Mouse (Mus musculus) adrenal gland, postnatal 36 days (tissue): Measurements from ENCODE around the gene St3gal3. TPM values are rescaled to one million over a fixed set of nuclear protein-coding genes. Genes with fewer than 3 reads are reported as not detected.
A peak's percentile ranks its signal among the peaks of the same experiment; 100 is the strongest.

Source experiments
- DNase-seq, 2 experiments: peaks; one replicate each; pipeline ENCODE4 v3.0.0; 2021; ENCODE audit warnings: mixed read lengths in 1 of 2
- total RNA-seq, 2 experiments: library from RNA; stranded (reverse); gene quantifications; 2 replicates each; pipeline ENCODE4 v1.2.3; 2021

Gene St3gal3
- total RNA-seq, 2 experiments from 2014 or later: 30.4 to 33.7 TPM

GRCm38 (mm10) chr4:117926545-117927482 lies 207.9 kb downstream of the St3gal3 start:
- peak; percentile 36 to 58 for DNase-seq

GRCm38 (mm10) chr4:117924916-117925315 lies 209.8 kb downstream of the St3gal3 start:
- no peak for DNase-seq

GRCm38 (mm10) chr4:117923450-117923849 lies 211.3 kb downstream of the St3gal3 start:
- no peak for DNase-seq

GRCm38 (mm10) chr4:117921358-117921757 lies 213.4 kb downstream of the St3gal3 start:
- DNase-seq: no peak

- no peak for DNase-seq
Measured at GRCm38 (mm10) chr4:117918762-117919161, 216.0 kb downstream of the St3gal3 start.

GRCm38 (mm10) chr4:117918261-117918660 lies 216.5 kb downstream of the St3gal3 start:
- no peak for DNase-seq

GRCm38 (mm10) chr4:117917847-117918246 lies 216.9 kb downstream of the St3gal3 start:
- DNase-seq: no peak

GRCm38 (mm10) chr4:117917402-117917801 lies 217.3 kb downstream of the St3gal3 start:
- DNase-seq: no peak

GRCm38 (mm10) chr4:117916386-117916785 lies 218.3 kb downstream of the St3gal3 start:
- DNase-seq: no peak

GRCm38 (mm10) chr4:117915489-117916105 lies 219.1 kb downstream of the St3gal3 start:
- peak; percentile 16 to 17 for DNase-seq

- DNase-seq: peak; percentile 94 to 95
Measured at GRCm38 (mm10) chr4:117914591-117915442, 219.9 kb downstream of the St3gal3 start, which contains the start of gene Ipo13. Gene Ipo13 (minus strand): TSS chr4:117914999.

- DNase-seq: no peak
Measured at GRCm38 (mm10) chr4:117914031-117914430, 220.7 kb downstream of the St3gal3 start.

- DNase-seq: peak in 1 of 2 experiments; percentile 28
Measured at GRCm38 (mm10) chr4:117913421-117913820, 221.3 kb downstream of the St3gal3 start.

- DNase-seq: no peak
Measured at GRCm38 (mm10) chr4:117912685-117913273, 221.9 kb downstream of the St3gal3 start.

- no peak for DNase-seq
Measured at GRCm38 (mm10) chr4:117912131-117912561, 222.6 kb downstream of the St3gal3 start.

GRCm38 (mm10) chr4:117908834-117909453 lies 225.8 kb downstream of the St3gal3 start:
- DNase-seq: no peak

GRCm38 (mm10) chr4:117906196-117906595 lies 228.5 kb downstream of the St3gal3 start:
- DNase-seq: peak in 1 of 2 experiments; percentile 28

- DNase-seq: no peak
Measured at GRCm38 (mm10) chr4:117904761-117905160, 230.0 kb downstream of the St3gal3 start.

- DNase-seq: no peak
Measured at GRCm38 (mm10) chr4:117904094-117904493, 230.6 kb downstream of the St3gal3 start.

GRCm38 (mm10) chr4:117898111-117898510 lies 236.6 kb downstream of the St3gal3 start:
- DNase-seq: no peak

- no peak for DNase-seq
Measured at GRCm38 (mm10) chr4:117896031-117896430, 238.7 kb downstream of the St3gal3 start.
